Mouse (Mus musculus) erythroblast, embryonic 14.5 days (primary cell): ENCODE data around the gene St3gal3.

Experiments
- GATA1 ChIP-seq: IDR thresholded peaks from 2 replicates; pipeline ENCODE4 v1.6.1; 2012; ENCODE audit warnings: low read length, inconsistent platforms, mixed read lengths
- TAL1 ChIP-seq: IDR thresholded peaks from 3 replicates; pipeline ENCODE4 v1.6.1; 2012; ENCODE audit warnings: low read length, inconsistent platforms, mixed read lengths

- TF ChIP-seq GATA1 (no peak), TAL1 (no peak)
These were observed 11.5 kb downstream of the St3gal3 start for GRCm38 (mm10) chr4:118123030-118123704.
